Mouse (Mus musculus): ENCODE data around the gene Dpp10. TPM values are rescaled to one million over a fixed set of nuclear protein-coding genes. Genes with fewer than 3 reads are reported as not detected.

Gene Dpp10
- polyA plus RNA-seq, 1 experiment from 2014 or later, result 0.45 TPM

- H3K27ac ChIP-seq, result no peak overlapping the region
- no peak for ATAC-seq (replicated peaks; ENCODE audit: low FRiP score)
- H3K36me3 ChIP-seq, result no peaks in the 10 kb centered on the region
- H3K9me3 ChIP-seq (replicated peaks), result no peaks in the 10 kb centered on the region
- WGBS, result 51% methylated on average over 1 of the region's 1 CpGs
- H3K27me3 ChIP-seq, result no peaks in the 10 kb centered on the region
- no peak overlapping the region for H3K4me3 ChIP-seq (replicated peaks)
- no peak overlapping the region for H3K9ac ChIP-seq
- no peaks in the 10 kb centered on the region for H3K4me1 ChIP-seq
- no peak overlapping the region for H3K4me2 ChIP-seq
Measured at GRCm38 (mm10) chr1:123978597-123978996, 66.8 kb downstream of the Dpp10 start.

- no peaks in the 10 kb centered on the region for H3K4me1 ChIP-seq
- no peak overlapping the region for H3K27ac ChIP-seq
- ATAC-seq (replicated peaks; ENCODE audit: low FRiP score), result no peak
- H3K9ac ChIP-seq, result no peak overlapping the region
- no peaks in the 10 kb centered on the region for H3K9me3 ChIP-seq (replicated peaks)
- 26% methylated on average over 3 of the region's 3 CpGs for WGBS
- H3K36me3 ChIP-seq, result no peaks in the 10 kb centered on the region
- H3K27me3 ChIP-seq, result no peaks in the 10 kb centered on the region
- no peak overlapping the region for H3K4me3 ChIP-seq (replicated peaks)
- H3K4me2 ChIP-seq, result no peak overlapping the region
Measured at GRCm38 (mm10) chr1:123974621-123975020, 70.7 kb downstream of the Dpp10 start.

GRCm38 (mm10) chr1:123946149-123946548 lies 99.2 kb downstream of the Dpp10 start:
- no peak overlapping the region for H3K27ac ChIP-seq
- H3K4me1 ChIP-seq, result no peaks in the 10 kb centered on the region
- H3K27me3 ChIP-seq, result no peaks in the 10 kb centered on the region
- H3K36me3 ChIP-seq, result no peaks in the 10 kb centered on the region
- H3K9me3 ChIP-seq (replicated peaks), result no peaks in the 10 kb centered on the region
- H3K4me2 ChIP-seq, result no peak overlapping the region
- no peak overlapping the region for H3K9ac ChIP-seq
- ATAC-seq (replicated peaks; ENCODE audit: low FRiP score), result no peak
- H3K4me3 ChIP-seq (replicated peaks), result no peak overlapping the region
- 74% methylated on average over 4 of the region's 4 CpGs for WGBS

GRCm38 (mm10) chr1:123940826-123941225 lies 104.5 kb downstream of the Dpp10 start:
- no peak overlapping the region for H3K27ac ChIP-seq
- WGBS, result 95% methylated on average over 1 of the region's 1 CpGs
- H3K36me3 ChIP-seq, result no peaks in the 10 kb centered on the region
- no peak for ATAC-seq (replicated peaks; ENCODE audit: low FRiP score)
- no peak overlapping the region for H3K4me2 ChIP-seq
- no peaks in the 10 kb centered on the region for H3K27me3 ChIP-seq
- no peak overlapping the region for H3K4me3 ChIP-seq (replicated peaks)
- no peak overlapping the region for H3K9ac ChIP-seq
- H3K9me3 ChIP-seq (replicated peaks), result no peaks in the 10 kb centered on the region
- H3K4me1 ChIP-seq, result no peaks in the 10 kb centered on the region

- Histone ChIP-seq H3K27ac (no peak overlapping the region), H3K27me3 (no peaks in the 10 kb centered on the region), H3K4me2 (no peak overlapping the region), H3K9me3 (replicated peaks) (no peaks in the 10 kb centered on the region), H3K36me3 (no peaks in the 10 kb centered on the region), H3K4me3 (replicated peaks) (no peak overlapping the region), H3K4me1 (no peaks in the 10 kb centered on the region), H3K9ac (no peak overlapping the region)
- WGBS, result 44% methylated on average over 7 of the region's 7 CpGs
- peak; percentile 84 for ATAC-seq (replicated peaks; ENCODE audit: low FRiP score)
Measured at GRCm38 (mm10) chr1:123933812-123934727, 111.3 kb downstream of the Dpp10 start.

- no peak overlapping the region for H3K4me2 ChIP-seq
- H3K4me3 ChIP-seq (replicated peaks), result no peak overlapping the region
- no peaks in the 10 kb centered on the region for H3K27me3 ChIP-seq
- no peak for ATAC-seq (replicated peaks; ENCODE audit: low FRiP score)
- H3K4me1 ChIP-seq, result 0 out of 2 replicates have a peak, but pooled peaks cover 2% of the 10 kb centered on the region
- H3K9ac ChIP-seq, result no peak overlapping the region
- H3K27ac ChIP-seq, result no peak overlapping the region
- H3K9me3 ChIP-seq (replicated peaks), result no peaks in the 10 kb centered on the region
- WGBS, result 83% methylated on average over 3 of the region's 3 CpGs
- no peaks in the 10 kb centered on the region for H3K36me3 ChIP-seq
Measured at GRCm38 (mm10) chr1:123928003-123928370, 117.4 kb downstream of the Dpp10 start.

- H3K9me3 ChIP-seq (replicated peaks), result no peaks in the 10 kb centered on the region
- no peaks in the 10 kb centered on the region for H3K36me3 ChIP-seq
- no peak for ATAC-seq (replicated peaks; ENCODE audit: low FRiP score)
- H3K4me3 ChIP-seq (replicated peaks), result no peak overlapping the region
- no peak overlapping the region for H3K27ac ChIP-seq
- no peak overlapping the region for H3K4me2 ChIP-seq
- no peak overlapping the region for H3K9ac ChIP-seq
- H3K27me3 ChIP-seq, result no peaks in the 10 kb centered on the region
- 0 out of 2 replicates have a peak, but pooled peaks cover 2% of the 10 kb centered on the region for H3K4me1 ChIP-seq
Measured at GRCm38 (mm10) chr1:123927278-123928002, 117.9 kb downstream of the Dpp10 start.

GRCm38 (mm10) chr1:123924905-123925304 lies 120.5 kb downstream of the Dpp10 start:
- Histone ChIP-seq H3K9me3 (replicated peaks) (no peaks in the 10 kb centered on the region), H3K9ac (no peak overlapping the region), H3K4me3 (replicated peaks) (no peak overlapping the region), H3K4me1 (0 out of 2 replicates have a peak, but pooled peaks cover 2% of the 10 kb centered on the region), H3K27me3 (no peaks in the 10 kb centered on the region), H3K36me3 (no peaks in the 10 kb centered on the region), H3K4me2 (no peak overlapping the region), H3K27ac (no peak overlapping the region)
- ATAC-seq (replicated peaks; ENCODE audit: low FRiP score), result no peak
- 85% methylated on average over 1 of the region's 1 CpGs for WGBS

GRCm38 (mm10) chr1:123923907-123924306 lies 121.5 kb downstream of the Dpp10 start:
- no peaks in the 10 kb centered on the region for H3K27me3 ChIP-seq
- no peak for ATAC-seq (replicated peaks; ENCODE audit: low FRiP score)
- H3K4me2 ChIP-seq, result no peak overlapping the region
- no peaks in the 10 kb centered on the region for H3K36me3 ChIP-seq
- no peaks in the 10 kb centered on the region for H3K9me3 ChIP-seq (replicated peaks)
- 0 out of 2 replicates have a peak, but pooled peaks cover 2% of the 10 kb centered on the region for H3K4me1 ChIP-seq
- WGBS, result 85% methylated on average over 2 of the region's 2 CpGs
- H3K27ac ChIP-seq, result no peak overlapping the region
- no peak overlapping the region for H3K9ac ChIP-seq
- H3K4me3 ChIP-seq (replicated peaks), result no peak overlapping the region

GRCm38 (mm10) chr1:123919606-123920005 lies 125.8 kb downstream of the Dpp10 start:
- H3K27ac ChIP-seq, result no peak overlapping the region
- H3K27me3 ChIP-seq, result no peaks in the 10 kb centered on the region
- 95% methylated on average over 1 of the region's 1 CpGs for WGBS
- no peaks in the 10 kb centered on the region for H3K9me3 ChIP-seq (replicated peaks)
- no peak overlapping the region for H3K4me3 ChIP-seq (replicated peaks)
- no peak overlapping the region for H3K9ac ChIP-seq
- H3K36me3 ChIP-seq, result no peaks in the 10 kb centered on the region
- H3K4me2 ChIP-seq, result no peak overlapping the region
- H3K4me1 ChIP-seq, result no peaks in the 10 kb centered on the region
- no peak for ATAC-seq (replicated peaks; ENCODE audit: low FRiP score)

- H3K9me3 ChIP-seq (replicated peaks), result no peaks in the 10 kb centered on the region
- H3K27ac ChIP-seq, result no peak overlapping the region
- H3K9ac ChIP-seq, result no peak overlapping the region
- no peaks in the 10 kb centered on the region for H3K36me3 ChIP-seq
- ATAC-seq (replicated peaks; ENCODE audit: low FRiP score), result no peak
- H3K4me2 ChIP-seq, result no peak overlapping the region
- no peaks in the 10 kb centered on the region for H3K27me3 ChIP-seq
- H3K4me3 ChIP-seq (replicated peaks), result no peak overlapping the region
- 78% methylated on average over 5 of the region's 5 CpGs for WGBS
- H3K4me1 ChIP-seq, result no peaks in the 10 kb centered on the region
Measured at GRCm38 (mm10) chr1:123902628-123903027, 142.7 kb downstream of the Dpp10 start.

GRCm38 (mm10) chr1:123901218-123901617 lies 144.1 kb downstream of the Dpp10 start:
- no peaks in the 10 kb centered on the region for H3K9me3 ChIP-seq (replicated peaks)
- ATAC-seq (replicated peaks; ENCODE audit: low FRiP score), result no peak
- H3K4me1 ChIP-seq, result no peaks in the 10 kb centered on the region
- no peak overlapping the region for H3K9ac ChIP-seq
- no peak overlapping the region for H3K27ac ChIP-seq
- H3K36me3 ChIP-seq, result no peaks in the 10 kb centered on the region
- H3K27me3 ChIP-seq, result no peaks in the 10 kb centered on the region
- 73% methylated on average over 4 of the region's 4 CpGs for WGBS
- H3K4me3 ChIP-seq (replicated peaks), result no peak overlapping the region
- H3K4me2 ChIP-seq, result no peak overlapping the region
